Mouse (Mus musculus) erythroblast, embryonic 14.5 days (primary cell): ENCODE results near the gene Vps39. TPM values are rescaled to one million over a fixed set of nuclear protein-coding genes. Genes with fewer than 3 reads are reported as not detected.

Experiments used
- H3K27me3 ChIP-seq: 2 replicates; pipeline ENCODE4 v1.6.1; 2012; ENCODE audit warnings: inconsistent platforms; ENCODE audit not compliant: control insufficient read depth
- H3K36me3 ChIP-seq: 2 replicates; pipeline ENCODE4 v1.6.1; 2012; ENCODE audit warnings: mild to moderate bottlenecking, inconsistent platforms; ENCODE audit not compliant: control insufficient read depth
- H3K4me1 ChIP-seq: 2 replicates; pipeline ENCODE4 v1.6.1; 2012; ENCODE audit warnings: inconsistent platforms; ENCODE audit not compliant: control insufficient read depth
- H3K4me3 ChIP-seq: replicated peaks from 2 replicates; pipeline ENCODE3; 2012; ENCODE audit warnings: moderate library complexity, mild to moderate bottlenecking, inconsistent platforms
- H3K9me3 ChIP-seq: 2 replicates; pipeline ENCODE4 v1.6.1; 2012; ENCODE audit warnings: low read length, inconsistent platforms, mixed read lengths; ENCODE audit not compliant: control insufficient read depth
- GATA1 ChIP-seq: IDR thresholded peaks from 2 replicates; pipeline ENCODE4 v1.6.1; 2012; ENCODE audit warnings: low read length, inconsistent platforms, mixed read lengths
- TAL1 ChIP-seq: IDR thresholded peaks from 3 replicates; pipeline ENCODE4 v1.6.1; 2012; ENCODE audit warnings: low read length, inconsistent platforms, mixed read lengths
- polyA plus RNA-seq: library from polyadenylated mRNA; stranded (reverse); fragments of >175 nt; gene quantifications from 2 replicates; pipeline ENCODE4 v1.2.3, GENCODE M21; 2012

Vps39 gene
- polyA plus RNA-seq, 1 experiment = 0.48 TPM

DNA sequence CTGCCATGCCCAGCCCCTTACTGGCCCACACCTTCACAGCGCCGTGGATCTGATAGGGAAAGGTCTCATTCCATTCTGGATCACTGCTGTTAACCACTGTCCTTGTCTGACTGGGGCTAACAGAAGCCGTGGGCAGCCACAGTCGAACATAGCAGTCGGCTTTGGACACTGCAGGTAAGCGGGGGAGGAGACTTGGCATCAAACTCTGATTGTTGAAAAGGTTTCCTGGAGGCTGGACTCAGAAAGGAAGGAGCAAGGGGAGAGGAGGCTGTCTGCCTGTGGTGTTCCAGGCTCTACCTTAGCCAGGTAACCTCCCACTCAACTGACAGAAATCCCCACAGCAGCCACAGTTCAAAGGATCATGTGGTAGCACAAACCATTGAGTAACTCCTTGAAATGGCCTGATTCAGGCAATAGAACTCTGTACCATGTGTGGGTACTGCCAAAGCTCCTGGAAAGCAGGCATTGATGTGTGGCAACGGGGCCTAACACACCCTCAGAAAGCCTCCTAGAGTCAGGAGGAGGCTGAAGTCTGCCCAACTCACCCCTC lies 40.6 kb downstream of the Vps39 start:
- peaks cover 11% of the 10 kb centered on the region for H3K36me3 ChIP-seq
- TF ChIP-seq GATA1 = no peak
- no peak for TF ChIP-seq TAL1
- peaks cover 2% of the 10 kb centered on the region; the same call in 1 of the 2 replicates for H3K4me1 ChIP-seq
- H3K9me3 ChIP-seq = no peaks in the 10 kb centered on the region
- no peak overlapping the region for H3K4me3 ChIP-seq
- H3K27me3 ChIP-seq = no peaks in the 10 kb centered on the region

DNA sequence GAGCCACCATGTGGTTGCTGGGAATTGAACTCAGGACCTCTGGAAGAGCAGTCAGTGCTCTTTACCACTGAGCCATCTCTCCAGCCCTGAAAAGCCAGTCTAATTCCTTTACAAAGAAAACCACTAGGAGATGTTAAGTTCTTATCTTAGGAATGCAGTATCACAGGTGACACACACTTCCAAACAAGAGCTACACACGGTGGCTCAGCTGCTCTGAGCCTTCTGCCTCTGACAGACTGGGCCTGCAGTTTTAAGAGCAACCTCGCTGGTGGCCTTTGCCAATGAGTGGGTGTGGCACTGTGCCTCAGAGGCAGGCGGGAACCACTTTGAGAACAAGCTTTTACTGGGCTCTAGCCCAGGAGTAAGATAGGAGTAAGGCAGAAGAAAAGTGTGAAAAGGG lies 48.8 kb downstream of the Vps39 start:
- no peak for TF ChIP-seq GATA1
- TF ChIP-seq TAL1 = no peak
- Histone ChIP-seq H3K4me1 (no peaks in the 10 kb centered on the region), H3K4me3 (no peak overlapping the region), H3K9me3 (no peaks in the 10 kb centered on the region), H3K36me3 (no peaks in the 10 kb centered on the region), H3K27me3 (no peaks in the 10 kb centered on the region)

DNA sequence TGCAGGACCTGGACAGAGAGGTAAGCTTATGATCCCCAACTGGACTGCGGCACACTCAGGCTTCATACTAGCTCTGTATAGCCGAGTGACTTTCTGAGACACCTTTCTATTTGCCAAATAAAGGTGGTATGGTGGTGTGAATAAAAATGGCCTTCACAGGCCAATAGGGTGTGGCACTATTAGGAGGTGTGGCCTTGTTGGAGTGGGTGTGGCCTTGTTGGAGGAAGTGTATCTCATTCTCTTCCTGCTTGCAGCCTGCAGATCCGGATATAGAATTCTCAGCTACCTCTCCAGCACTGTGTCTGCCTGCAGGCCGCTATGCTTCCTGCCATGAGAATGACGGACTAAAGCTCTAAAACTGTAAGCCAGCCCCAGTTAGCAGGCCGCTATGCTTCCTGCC lies 51.9 kb downstream of the Vps39 start:
- no peak for TF ChIP-seq TAL1
- TF ChIP-seq GATA1 = no peak
- Histone ChIP-seq H3K27me3 (no peaks in the 10 kb centered on the region), H3K4me3 (no peak overlapping the region), H3K9me3 (peaks cover 2% of the 10 kb centered on the region; the same call in 1 of the 2 replicates), H3K36me3 (no peaks in the 10 kb centered on the region), H3K4me1 (no peaks in the 10 kb centered on the region)

DNA sequence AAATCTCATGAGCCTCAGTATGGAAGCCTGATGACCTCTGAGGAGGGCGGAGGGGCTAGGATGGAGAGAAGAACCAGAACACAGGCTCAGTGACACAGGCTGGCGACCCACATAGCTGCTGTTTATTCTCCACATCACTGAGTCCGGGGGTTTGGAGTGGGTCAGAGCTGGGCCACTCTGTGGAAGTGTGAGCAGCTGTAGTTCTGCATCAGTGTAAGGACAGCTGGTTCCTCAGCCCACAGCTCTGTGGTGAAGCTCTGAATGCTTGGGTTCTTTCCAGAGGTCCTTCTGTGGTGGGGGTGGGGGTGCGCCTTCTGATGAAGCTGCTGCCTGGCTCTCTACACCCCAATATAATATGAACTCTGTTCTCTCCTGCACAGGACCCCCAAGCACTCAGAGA lies 53.1 kb downstream of the Vps39 start:
- no peaks in the 10 kb centered on the region for H3K27me3 ChIP-seq
- no peaks in the 10 kb centered on the region for H3K36me3 ChIP-seq
- H3K4me3 ChIP-seq = no peak overlapping the region
- H3K4me1 ChIP-seq = no peaks in the 10 kb centered on the region
- peaks cover 2% of the 10 kb centered on the region; the same call in 1 of the 2 replicates for H3K9me3 ChIP-seq
- no peak for TF ChIP-seq GATA1
- no peak for TF ChIP-seq TAL1

DNA sequence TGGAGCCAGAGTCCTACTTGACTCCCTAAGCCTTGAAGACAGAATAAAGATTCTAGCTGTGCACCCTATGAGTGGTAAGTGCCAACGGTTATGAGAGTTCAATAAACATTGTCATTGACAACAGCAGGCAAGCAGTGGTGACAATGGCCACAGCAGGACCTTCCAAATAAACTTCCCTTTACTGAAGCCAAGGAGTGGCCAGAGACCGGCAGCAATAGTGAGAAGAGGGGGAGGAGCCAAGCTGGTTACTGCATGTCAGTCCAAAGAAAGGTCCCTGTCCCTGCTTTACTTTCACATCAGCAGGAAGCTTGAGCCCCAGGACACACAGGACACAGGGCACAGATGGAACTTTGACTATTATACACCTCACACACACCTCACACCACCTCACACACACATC lies 56.8 kb downstream of the Vps39 start:
- TF ChIP-seq GATA1 (no peak), TAL1 (no peak)
- Histone ChIP-seq H3K36me3 (no peaks in the 10 kb centered on the region), H3K9me3 (peaks cover 2% of the 10 kb centered on the region; the same call in 1 of the 2 replicates), H3K4me1 (no peaks in the 10 kb centered on the region), H3K4me3 (no peak overlapping the region), H3K27me3 (no peaks in the 10 kb centered on the region)

DNA sequence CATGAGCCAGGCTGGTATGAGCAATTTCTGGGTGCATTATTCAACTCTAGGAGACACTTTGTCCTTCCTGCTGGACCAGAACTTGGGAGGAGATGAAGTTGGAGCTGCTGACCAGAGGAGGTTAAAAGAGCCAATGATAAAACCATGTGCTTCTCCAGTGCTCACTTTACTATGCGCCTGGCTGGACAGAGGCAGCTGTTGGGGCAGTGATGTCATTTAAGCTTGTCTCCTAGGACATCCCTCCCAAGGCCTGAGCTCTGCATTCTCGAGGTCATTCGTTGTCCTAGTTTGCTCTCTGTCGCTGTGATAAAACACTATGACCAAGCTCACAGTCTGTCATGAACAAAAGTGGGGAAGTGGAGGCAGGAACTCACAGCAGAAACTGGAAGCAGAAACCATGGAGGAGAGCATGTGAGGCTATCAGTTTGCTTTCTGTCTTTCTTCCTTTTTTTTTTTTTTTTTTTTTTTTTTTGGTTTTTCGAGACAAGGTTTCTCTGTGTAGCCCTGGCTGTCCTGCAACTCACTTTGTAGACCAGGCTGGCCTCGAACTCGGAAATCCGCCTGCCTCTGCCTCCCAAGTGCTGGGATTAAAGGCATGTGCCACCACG lies 61.4 kb downstream of the Vps39 start:
- TF ChIP-seq GATA1 = no peak
- no peaks in the 10 kb centered on the region for H3K27me3 ChIP-seq
- H3K4me1 ChIP-seq = no peaks in the 10 kb centered on the region
- no peak overlapping the region for H3K4me3 ChIP-seq
- no peaks in the 10 kb centered on the region for H3K9me3 ChIP-seq
- H3K36me3 ChIP-seq = no peaks in the 10 kb centered on the region

DNA sequence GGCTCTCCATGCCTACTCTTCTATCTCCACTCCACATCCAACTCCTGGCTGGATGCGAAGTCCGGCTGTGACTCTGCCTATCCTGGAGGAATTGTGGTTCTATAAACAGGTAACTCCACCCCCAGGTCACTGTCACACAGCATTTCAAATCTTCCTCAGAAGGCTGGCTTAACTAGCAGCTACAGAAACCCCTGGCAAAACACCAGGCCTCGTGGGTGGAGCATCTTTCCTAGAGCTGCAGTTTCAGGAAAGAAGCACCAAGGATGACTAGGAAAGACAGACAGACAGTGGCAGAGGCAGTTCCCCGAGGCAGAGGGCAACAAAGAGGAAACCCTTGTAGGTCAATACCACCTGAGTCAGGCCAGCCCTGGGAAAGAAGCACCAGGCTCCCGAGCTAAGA lies 63.9 kb downstream of the Vps39 start, which contains the start of gene Pla2g4d:
TSS of gene Pla2g4d (minus strand) at position 203 of the 400 bp plus-strand sequence.
- Histone ChIP-seq H3K4me1 (no peaks in the 10 kb centered on the region), H3K27me3 (no peaks in the 10 kb centered on the region), H3K4me3 (no peak within 1 kb of the TSS), H3K9me3 (no peaks in the 10 kb centered on the region), H3K36me3 (no peaks in the 10 kb centered on the region)
- TF ChIP-seq GATA1 (no peak), TAL1 (no peak)

DNA sequence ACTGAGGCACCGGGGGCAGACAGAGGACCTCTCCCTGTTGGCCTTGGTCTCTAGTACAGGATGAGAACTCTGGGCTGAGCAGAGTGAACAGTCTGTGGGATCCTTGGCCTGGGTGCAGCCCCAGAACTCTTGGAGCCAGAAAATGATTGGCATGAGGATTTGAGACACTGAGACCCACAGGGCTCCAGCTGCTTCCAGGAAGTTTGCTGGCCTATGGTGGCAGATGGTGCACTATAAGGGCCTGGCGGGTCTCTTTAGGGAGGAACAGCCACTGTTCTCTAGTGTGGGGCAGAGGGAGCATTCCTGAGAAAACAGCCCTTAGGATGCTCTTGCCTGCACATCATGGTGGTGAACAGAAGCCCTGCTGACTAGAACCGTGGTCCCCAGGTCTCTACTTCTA lies 64.5 kb downstream of the Vps39 start:
- Histone ChIP-seq H3K4me3 (no peak overlapping the region), H3K4me1 (no peaks in the 10 kb centered on the region), H3K9me3 (no peaks in the 10 kb centered on the region), H3K36me3 (no peaks in the 10 kb centered on the region), H3K27me3 (no peaks in the 10 kb centered on the region)
- TF ChIP-seq TAL1 = no peak
- no peak for TF ChIP-seq GATA1

DNA sequence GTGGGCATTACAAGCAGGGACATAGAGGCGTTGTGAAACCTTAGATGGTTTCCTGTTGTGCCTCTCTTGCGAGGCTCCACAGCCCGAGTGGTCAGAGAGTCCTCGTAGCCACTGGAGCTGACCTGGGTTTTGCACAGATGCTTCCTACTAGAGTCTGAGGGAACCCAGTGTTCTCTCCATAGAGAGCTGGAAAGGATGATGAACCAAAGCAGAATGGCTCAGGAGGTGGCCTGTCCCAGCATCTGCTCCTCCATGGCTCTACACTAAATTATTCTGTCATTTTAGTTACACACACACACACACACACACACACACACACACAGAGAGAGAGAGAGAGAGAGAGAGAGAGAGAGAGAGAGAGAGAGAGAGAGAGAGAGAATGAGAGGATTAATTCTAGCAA lies 67.3 kb downstream of the Vps39 start:
- H3K27me3 ChIP-seq = no peaks in the 10 kb centered on the region
- no peak overlapping the region for H3K4me3 ChIP-seq
- no peaks in the 10 kb centered on the region for H3K9me3 ChIP-seq
- H3K4me1 ChIP-seq = no peaks in the 10 kb centered on the region
- no peaks in the 10 kb centered on the region for H3K36me3 ChIP-seq
- TF ChIP-seq TAL1 (no peak), GATA1 (no peak)

DNA sequence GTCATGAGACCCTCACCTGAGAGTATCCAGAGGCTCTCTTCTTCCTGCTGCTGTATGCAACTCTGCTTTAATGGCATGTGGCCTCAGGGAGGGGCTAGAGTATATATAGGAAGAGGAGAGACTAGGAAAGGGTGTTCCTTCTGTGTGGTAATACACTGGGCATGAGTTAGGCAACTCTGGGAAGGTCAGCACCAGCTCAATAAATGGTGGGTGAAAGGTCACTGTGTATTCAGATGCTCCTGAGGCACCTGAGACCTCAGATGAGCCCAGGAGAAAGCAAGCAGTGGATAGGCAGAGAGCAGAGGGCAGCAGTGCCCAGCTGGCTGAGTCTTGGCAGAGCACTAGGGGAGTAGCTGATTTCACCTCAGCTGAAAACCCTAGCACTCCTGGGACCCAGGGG lies 68.2 kb downstream of the Vps39 start:
- H3K4me1 ChIP-seq = no peaks in the 10 kb centered on the region
- no peak for TF ChIP-seq TAL1
- TF ChIP-seq GATA1 = no peak
- no peaks in the 10 kb centered on the region for H3K27me3 ChIP-seq
- no peaks in the 10 kb centered on the region for H3K9me3 ChIP-seq
- H3K36me3 ChIP-seq = no peaks in the 10 kb centered on the region
- H3K4me3 ChIP-seq = no peak overlapping the region
